9 mouse cellular contexts compared by ENCODE assay signal in genomic region chr16:24490751-24491485, GRCm38 (mm10).
DNase-seq lines count a peak whose midpoint lies in the region; ATAC-seq and TF ChIP-seq lines count a peak whose summit lies in the region.
"Had no signal": no experiment of that assay in that cellular context is flagged by ENCODE, and none has a peak within 500 bp of the region (broad histone marks: within the 10 kb centered on the region; RNA-seq: fewer than 3 reads in every experiment).

No protein-coding gene starts in this region.

- DNase-seq in kidney, adult 8-10 months = no peak
- DNase-seq in heart, postnatal 10 days = peak; percentile 45 to 59
- DNase-seq in stomach, postnatal 0 days (ENCODE audit: low spot score) = peak; percentile 58
- DNase-seq in adrenal gland, adult (ENCODE audit: inconsistent age in 2 of 2, low spot score in 1 of 2) = no peak
- no peak for DNase-seq in thymus, postnatal 14 days

- 0 out of 2 replicates have a peak overlapping the region, but pooled peaks have one; percentile 3 for H3K9ac ChIP-seq in kidney, embryonic 16.5 days (replicated peaks; ENCODE audit: low read length)
- H3K9ac ChIP-seq in embryonic facial prominence, embryonic 12.5 days = no peak overlapping the region
- no peak overlapping the region for H3K9ac ChIP-seq in lung, embryonic 15.5 days
- peak overlapping the region; percentile 24; the same call in 1 of the 2 replicates for H3K9ac ChIP-seq in stomach, postnatal 0 days (ENCODE audit: low read length)

- H3K36me3 ChIP-seq in kidney, embryonic 16.5 days (ENCODE audit: insufficient read depth, low read length) = no peaks in the 10 kb centered on the region
- H3K36me3 ChIP-seq in embryonic facial prominence, embryonic 12.5 days = no peaks in the 10 kb centered on the region
- no peaks in the 10 kb centered on the region for H3K36me3 ChIP-seq in lung, embryonic 15.5 days
- no peaks in the 10 kb centered on the region for H3K36me3 ChIP-seq in stomach, postnatal 0 days (ENCODE audit: control insufficient read depth, insufficient read depth, low read length)
- H3K36me3 ChIP-seq: G1E had no signal

- 34% methylated on average over 18 of the region's 18 CpGs for WGBS in kidney, embryonic 16.5 days
- WGBS in embryonic facial prominence, embryonic 12.5 days = 35% methylated on average over 18 of the region's 18 CpGs
- WGBS in lung, embryonic 15.5 days = 26% methylated on average over 18 of the region's 18 CpGs
- 18% methylated on average over 18 of the region's 18 CpGs for WGBS in stomach, postnatal 0 days

- H3K27me3 ChIP-seq in kidney, embryonic 16.5 days (ENCODE audit: insufficient read depth, low read length) = no peaks in the 10 kb centered on the region
- no peaks in the 10 kb centered on the region for H3K27me3 ChIP-seq in embryonic facial prominence, embryonic 12.5 days
- H3K27me3 ChIP-seq in lung, embryonic 15.5 days = no peaks in the 10 kb centered on the region
- no peaks in the 10 kb centered on the region for H3K27me3 ChIP-seq in stomach, postnatal 0 days (ENCODE audit: control insufficient read depth, insufficient read depth, low read length)

- H3K9me3 ChIP-seq in kidney, embryonic 16.5 days (ENCODE audit: low read length) = no peaks in the 10 kb centered on the region
- no peaks in the 10 kb centered on the region for H3K9me3 ChIP-seq in embryonic facial prominence, embryonic 12.5 days
- H3K9me3 ChIP-seq in lung, embryonic 15.5 days = no peaks in the 10 kb centered on the region
- no peaks in the 10 kb centered on the region for H3K9me3 ChIP-seq in stomach, postnatal 0 days (ENCODE audit: control insufficient read depth, low read length)

- no peak for TF ChIP-seq CTCF in stomach, postnatal 0 days (IDR thresholded peaks at IDR 0.05; ENCODE audit: low read depth)

- no peak overlapping the region for H3K4me3 ChIP-seq in kidney, embryonic 16.5 days (ENCODE audit: low read length)
- no peak overlapping the region for H3K4me3 ChIP-seq in embryonic facial prominence, embryonic 12.5 days
- H3K4me3 ChIP-seq in lung, embryonic 15.5 days = no peak overlapping the region
- no peak overlapping the region for H3K4me3 ChIP-seq in stomach, postnatal 0 days (ENCODE audit: low read depth, low read length)

- ATAC-seq in kidney, embryonic 16.5 days (ENCODE audit: low FRiP score, low TSS enrichment) = peak; percentile 62; the same call in 1 of the 2 replicates
- peak; percentile 84 for ATAC-seq in embryonic facial prominence, embryonic 12.5 days (ENCODE audit: insufficient number of reproducible peaks, insufficient read depth, low FRiP score, low TSS enrichment)
- ATAC-seq in lung, embryonic 15.5 days (ENCODE audit: borderline replicate concordance, extremely low read depth, low FRiP score, low TSS enrichment) = peak; percentile 92
- peak; percentile 78 for ATAC-seq in stomach, postnatal 0 days (ENCODE audit: low FRiP score, low TSS enrichment)

- intact Hi-C loops in heart, postnatal 10 days (cut with DNase I) = loop anchor here (5.0 kb wide), 1 partner anchor 504 kb away; the partner anchor contains the start of genes Bcl6 and Gm37419

- TF ChIP-seq EP300 in stomach, postnatal 0 days (optimal IDR thresholded peaks at IDR 0.05) = no peak

- no peak overlapping the region for H3K4me2 ChIP-seq in kidney, embryonic 16.5 days (replicated peaks; ENCODE audit: low read depth, low read length)
- no peak overlapping the region for H3K4me2 ChIP-seq in embryonic facial prominence, embryonic 12.5 days (replicated peaks)
- peak overlapping the region; percentile 14; the same call in 1 of the 2 replicates for H3K4me2 ChIP-seq in lung, embryonic 15.5 days
- H3K4me2 ChIP-seq in stomach, postnatal 0 days (replicated peaks; ENCODE audit: low read depth) = 0 out of 2 replicates have a peak overlapping the region, but pooled peaks have one; percentile 2

- H3K4me1 ChIP-seq in kidney, embryonic 16.5 days (ENCODE audit: insufficient read depth, low read length) = peaks cover 38% of the 10 kb centered on the region
- peaks cover 61% of the 10 kb centered on the region for H3K4me1 ChIP-seq in embryonic facial prominence, embryonic 12.5 days
- peaks cover 78% of the 10 kb centered on the region for H3K4me1 ChIP-seq in lung, embryonic 15.5 days
- peaks cover 19% of the 10 kb centered on the region for H3K4me1 ChIP-seq in stomach, postnatal 0 days (replicated peaks; ENCODE audit: control insufficient read depth, insufficient read depth)

- peak overlapping the region; percentile 47 for H3K27ac ChIP-seq in kidney, embryonic 16.5 days (ENCODE audit: low read length)
- H3K27ac ChIP-seq in embryonic facial prominence, embryonic 12.5 days = peak overlapping the region; percentile 75
- peak overlapping the region; percentile 85 for H3K27ac ChIP-seq in lung, embryonic 15.5 days
- H3K27ac ChIP-seq in stomach, postnatal 0 days (replicated peaks) = peak overlapping the region; percentile 85

Comparison
In these comparisons a context has a peak if more than half of its experiments do, and no peak if none do; other contexts are left out.
1. H3K4me2 ChIP-seq: peak in lung, embryonic 15.5 days (single experiment) and stomach, postnatal 0 days (single experiment); none in kidney, embryonic 16.5 days (single experiment) and embryonic facial prominence, embryonic 12.5 days (single experiment).
2. H3K9ac ChIP-seq: peak in kidney, embryonic 16.5 days (single experiment) and stomach, postnatal 0 days (single experiment); none in embryonic facial prominence, embryonic 12.5 days (single experiment) and lung, embryonic 15.5 days (single experiment).
3. DNase-seq: peak in heart, postnatal 10 days (2 of 2) and stomach, postnatal 0 days (single experiment); none in kidney, adult 8-10 months (0 of 2), adrenal gland, adult (0 of 2) and thymus, postnatal 14 days (single experiment).
4. Peak in every context shown above with its lines, with median percentiles within 50 percentile points of each other: ATAC-seq and H3K27ac ChIP-seq.